16 mouse cellular contexts compared by ENCODE assay signal in genomic region chr6:120113856-120114255, GRCm38 (mm10). TPM values are rescaled to one million over a fixed set of nuclear protein-coding genes. Genes with fewer than 3 reads are reported as not detected.
A peak's percentile ranks its signal among the peaks of the same experiment; 100 is the strongest.
DNase-seq lines count a peak whose midpoint lies in the region; ATAC-seq and TF ChIP-seq lines count a peak whose summit lies in the region.
"Had no signal": no experiment of that assay in that cellular context is flagged by ENCODE, and none has a peak within 500 bp of the region (broad histone marks: within the 10 kb centered on the region; RNA-seq: fewer than 3 reads in every experiment).

No protein-coding gene starts in this region.

- H3K36me3 ChIP-seq in heart, embryonic 13.5 days: no peaks in the 10 kb centered on the region
- no peaks in the 10 kb centered on the region for H3K36me3 ChIP-seq in lung, embryonic 16.5 days (ENCODE audit: control insufficient read depth, insufficient read depth, low read length)
- no peaks in the 10 kb centered on the region for H3K36me3 ChIP-seq in heart, postnatal 0 days (replicated peaks; ENCODE audit: control insufficient read depth, insufficient read depth, low read length)
- no peaks in the 10 kb centered on the region for H3K36me3 ChIP-seq in stomach, embryonic 15.5 days
- H3K36me3 ChIP-seq: forebrain, embryonic 12.5 days; neural tube, embryonic 15.5 days had no signal

- no peaks in the 10 kb centered on the region for H3K27me3 ChIP-seq in heart, embryonic 13.5 days (replicated peaks)
- H3K27me3 ChIP-seq in lung, embryonic 16.5 days (ENCODE audit: control insufficient read depth, insufficient read depth, low read depth, low read length): no peaks in the 10 kb centered on the region
- H3K27me3 ChIP-seq in heart, postnatal 0 days (ENCODE audit: control insufficient read depth, insufficient read depth, low read length): no peaks in the 10 kb centered on the region
- H3K27me3 ChIP-seq in stomach, embryonic 15.5 days (replicated peaks): no peaks in the 10 kb centered on the region
- H3K27me3 ChIP-seq: forebrain, embryonic 12.5 days; neural tube, embryonic 15.5 days had no signal

- DNase-seq in heart, adult 8-10 months (ENCODE audit: low spot score): no peak
- DNase-seq in lung, postnatal 25 days (ENCODE audit: low spot score): no peak
- no peak for DNase-seq in heart, postnatal 0 days (ENCODE audit: low spot score)
- no peak for DNase-seq in embryo, embryonic 9.5 days (ENCODE audit: extremely low spot score)
- no peak for DNase-seq in thymus, postnatal 14 days
- DNase-seq: adrenal gland, adult 8-10 months; embryo, embryonic 11 days; lung, adult 18-20 months had no signal

- H3K27ac ChIP-seq in heart, embryonic 13.5 days (replicated peaks): peak overlapping the region; percentile 94
- peak overlapping the region; percentile 81 for H3K27ac ChIP-seq in lung, embryonic 16.5 days (ENCODE audit: low read length)
- H3K27ac ChIP-seq in heart, postnatal 0 days (ENCODE audit: low read depth): peak overlapping the region; percentile 89
- peak overlapping the region; percentile 71 for H3K27ac ChIP-seq in stomach, embryonic 15.5 days
- H3K27ac ChIP-seq: forebrain, embryonic 12.5 days; hindbrain, embryonic 14.5 days; neural tube, embryonic 15.5 days had no signal

- no peak overlapping the region for H3K4me3 ChIP-seq in heart, embryonic 13.5 days
- no peak overlapping the region for H3K4me3 ChIP-seq in lung, embryonic 16.5 days (ENCODE audit: low read length)
- H3K4me3 ChIP-seq in heart, postnatal 0 days (ENCODE audit: low read depth, low read length): no peak overlapping the region
- H3K4me3 ChIP-seq in stomach, embryonic 15.5 days (replicated peaks): no peak overlapping the region
- H3K4me3 ChIP-seq: forebrain, embryonic 12.5 days; neural tube, embryonic 15.5 days had no signal

- no peak for TF ChIP-seq CTCF in heart, postnatal 0 days (IDR thresholded peaks at IDR 0.05; ENCODE audit: low read depth)

- H3K9ac ChIP-seq in heart, embryonic 13.5 days: no peak overlapping the region; the same call in 1 of the 2 replicates
- no peak overlapping the region for H3K9ac ChIP-seq in lung, embryonic 16.5 days (ENCODE audit: low read length)
- no peak overlapping the region for H3K9ac ChIP-seq in heart, postnatal 0 days (replicated peaks; ENCODE audit: low read depth, low read length)
- no peak overlapping the region for H3K9ac ChIP-seq in stomach, embryonic 15.5 days
- H3K9ac ChIP-seq: forebrain, embryonic 12.5 days; hindbrain, embryonic 14.5 days; neural tube, embryonic 15.5 days had no signal

- 91% methylated on average over 3 of the region's 3 CpGs for WGBS in heart, embryonic 13.5 days
- 88% methylated on average over 3 of the region's 3 CpGs for WGBS in lung, embryonic 16.5 days
- 88% methylated on average over 3 of the region's 3 CpGs for whole genome bisulfite sequencing in heart, postnatal 0 days
- 90% methylated on average over 3 of the region's 3 CpGs for WGBS in stomach, embryonic 15.5 days

- 0 out of 2 replicates have a peak overlapping the region, but pooled peaks have one; percentile 41 for H3K4me2 ChIP-seq in heart, embryonic 13.5 days
- H3K4me2 ChIP-seq in lung, embryonic 16.5 days (ENCODE audit: low read depth, low read length): no peak overlapping the region
- H3K4me2 ChIP-seq in heart, postnatal 0 days (ENCODE audit: low read depth, low read length): no peak overlapping the region
- H3K4me2 ChIP-seq in stomach, embryonic 15.5 days: no peak overlapping the region
- H3K4me2 ChIP-seq: forebrain, embryonic 12.5 days; hindbrain, embryonic 14.5 days; neural tube, embryonic 15.5 days had no signal

- no peak for TF ChIP-seq EP300 in heart, postnatal 0 days (IDR thresholded peaks at IDR 0.05; ENCODE audit: low read depth)

- H3K9me3 ChIP-seq in heart, embryonic 13.5 days: no peaks in the 10 kb centered on the region
- no peaks in the 10 kb centered on the region for H3K9me3 ChIP-seq in lung, embryonic 16.5 days (ENCODE audit: control insufficient read depth, low read length)
- no peaks in the 10 kb centered on the region for H3K9me3 ChIP-seq in heart, postnatal 0 days (replicated peaks; ENCODE audit: control insufficient read depth, low read length)
- no peaks in the 10 kb centered on the region for H3K9me3 ChIP-seq in stomach, embryonic 15.5 days
- H3K9me3 ChIP-seq: forebrain, embryonic 12.5 days; neural tube, embryonic 15.5 days had no signal

- ATAC-seq in heart, embryonic 13.5 days (ENCODE audit: extremely low read depth, insufficient number of reproducible peaks, low FRiP score, low TSS enrichment): no peak
- no peak for ATAC-seq in lung, embryonic 16.5 days (ENCODE audit: low read depth)
- no peak for ATAC-seq in heart, postnatal 0 days (ENCODE audit: insufficient read depth, low read depth)
- ATAC-seq in stomach, embryonic 15.5 days (ENCODE audit: insufficient read depth, low FRiP score, low read depth): no peak
- ATAC-seq: midbrain, embryonic 16.5 days had no signal

- peaks cover 67% of the 10 kb centered on the region for H3K4me1 ChIP-seq in heart, embryonic 13.5 days
- H3K4me1 ChIP-seq in lung, embryonic 16.5 days (replicated peaks; ENCODE audit: control insufficient read depth, insufficient read depth, low read length): peaks cover 33% of the 10 kb centered on the region
- peaks cover 35% of the 10 kb centered on the region for H3K4me1 ChIP-seq in heart, postnatal 0 days (ENCODE audit: control insufficient read depth, insufficient read depth)
- H3K4me1 ChIP-seq in stomach, embryonic 15.5 days: 0 out of 2 replicates have a peak, but pooled peaks cover 9% of the 10 kb centered on the region

RNA-seq across cellular contexts. Expression of gene Ninj2, which starts 20.7 kb away (rescaled TPM):
- polyA plus RNA-seq in heart, embryonic 13.5 days (2015; fragmentation: Nextera tagmentation; extraction: Ambion mirVana): not detected in 2 replicates
- not detected for total RNA-seq in heart, adult 8-10 months (2022)
- 0.54 and 0.63 TPM in 2 replicates for polyA plus RNA-seq in lung, embryonic 16.5 days (2015; fragmentation: Nextera tagmentation; extraction: Ambion mirVana)
- 27.4 TPM in 1 of 2 replicates, not detected in the other for total RNA-seq in heart, postnatal 0 days (2014; rRNA removed; ENCODE audit: low replicate concordance)
- not detected in 2 replicates for polyA plus RNA-seq in heart, postnatal 0 days (2015; fragmentation: Nextera tagmentation; extraction: Ambion mirVana)
- 0.22 TPM in 1 of 2 replicates, not detected in the other for polyA plus RNA-seq in stomach, embryonic 15.5 days (2015; fragmentation: Nextera tagmentation; extraction: Ambion mirVana)
- total RNA-seq: adrenal gland, adult 8-10 months; gastrocnemius, adult 18-20 months had no signal
- polyA plus RNA-seq: forebrain, embryonic 12.5 days; hindbrain, embryonic 14.5 days; midbrain, embryonic 16.5 days had no signal
